Mouse (Mus musculus) T-helper 1 cell (primary cell): ENCODE measurements around the gene Acmsd.

ENCODE experiments used
- in situ Hi-C: fragments of 300-600 bp; cut with MboI, MseI; formaldehyde crosslinking; loops from one replicate; pipeline ENCODE4 v1.15.1; 2025; ENCODE audit warnings: high pct_unique_total_duplicates

Acmsd gene

GRCm38 (mm10) chr1:127729096-127729495 is at the start of gene Acmsd:
TSS of gene Acmsd (plus strand) at chr1:127729413.
- in situ Hi-C loops, result no loop called here

DNA sequence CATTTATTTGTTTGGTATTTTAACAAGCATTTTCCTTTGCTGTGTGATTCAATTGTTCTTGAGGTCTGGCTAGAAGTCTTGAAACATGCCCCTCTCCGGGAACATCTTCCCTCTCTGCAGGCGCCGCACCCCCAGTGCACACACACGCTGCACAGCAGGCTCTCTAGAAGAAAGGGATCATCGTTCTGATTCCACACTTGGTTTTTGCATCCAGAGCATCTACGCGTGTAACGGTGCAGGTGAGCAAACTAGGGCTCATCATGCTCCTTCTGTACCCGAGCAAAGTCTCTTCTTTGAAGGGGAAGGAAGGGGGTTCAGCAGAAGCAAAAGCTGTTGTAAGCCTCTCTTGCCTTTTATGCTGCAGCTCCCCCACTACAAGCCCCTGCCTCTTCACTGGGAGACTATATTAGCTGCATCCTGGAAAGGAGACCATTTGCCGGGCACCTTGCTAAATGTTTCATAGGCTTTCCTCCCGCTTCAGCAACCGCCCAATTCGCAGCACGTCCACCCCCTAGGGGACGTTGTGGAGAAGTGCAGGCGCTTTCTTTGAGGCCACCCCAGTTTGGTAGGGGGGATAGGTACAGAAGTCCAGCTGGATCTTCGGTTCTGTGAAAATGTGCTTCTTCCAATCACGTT is 49.6 kb upstream of the Acmsd start, which contains the start of gene Tmem163:
TSS of gene Tmem163 (minus strand) at position 51 of the 636 bp plus-strand sequence.
- in situ Hi-C loops, result loop anchor here (5.0 to 10.0 kb wide), 2 partner anchors 182 to 345 kb away; no protein-coding TSS in a partner anchor

- in situ Hi-C loops, result no loop called here
Observed at GRCm38 (mm10) chr1:127696533-127696932, 32.7 kb upstream of the Acmsd start.

- in situ Hi-C loops, result no loop called here
Observed at GRCm38 (mm10) chr1:127702187-127702586, 27.0 kb upstream of the Acmsd start.

- in situ Hi-C loops, result no loop called here
Observed at GRCm38 (mm10) chr1:127706269-127706668, 22.9 kb upstream of the Acmsd start.

DNA sequence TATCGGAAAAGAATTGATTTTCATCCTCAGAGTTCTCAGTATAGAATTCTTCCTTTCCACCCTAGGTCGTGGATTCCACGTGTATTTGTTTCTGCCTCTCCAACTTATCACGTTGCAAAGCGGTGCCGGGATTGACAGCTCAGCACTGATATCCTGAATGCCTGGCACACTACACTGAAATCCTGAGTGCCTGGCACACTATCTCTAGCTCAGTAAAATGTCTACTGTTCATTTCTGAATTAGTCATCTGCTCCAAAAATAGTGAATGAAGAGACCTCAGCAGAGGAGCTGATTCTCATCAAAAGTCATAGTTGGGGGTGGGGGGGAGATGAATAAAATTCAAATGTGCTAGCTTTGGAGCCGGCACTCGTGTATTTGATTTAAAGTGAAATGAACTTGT is 12.8 kb upstream of the Acmsd start:
- in situ Hi-C loops, result no loop called here

DNA sequence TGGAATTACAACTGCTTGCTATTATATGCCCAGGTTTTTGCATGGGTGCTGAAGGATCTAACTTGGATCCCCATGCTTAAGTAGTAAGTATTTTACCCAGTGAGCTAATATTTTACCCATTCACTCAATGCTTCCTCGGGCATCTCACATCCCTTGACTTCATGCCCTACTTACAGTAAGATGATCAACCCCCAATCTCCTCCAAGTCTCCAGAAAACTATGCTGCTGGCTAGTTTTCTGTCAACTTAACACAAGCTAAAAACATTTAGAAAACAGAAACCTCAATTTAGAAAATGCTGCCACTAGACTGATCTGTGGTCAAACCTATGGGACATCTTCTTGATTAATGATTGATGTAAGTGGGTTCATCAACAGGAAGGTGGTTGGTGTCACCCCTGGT is 10.9 kb upstream of the Acmsd start:
- in situ Hi-C loops, result no loop called here

GRCm38 (mm10) chr1:127723596-127723995 is 5.6 kb upstream of the Acmsd start:
- in situ Hi-C loops, result no loop called here

GRCm38 (mm10) chr1:127731086-127731485 is 1.9 kb downstream of the Acmsd start:
- in situ Hi-C loops, result no loop called here

DNA sequence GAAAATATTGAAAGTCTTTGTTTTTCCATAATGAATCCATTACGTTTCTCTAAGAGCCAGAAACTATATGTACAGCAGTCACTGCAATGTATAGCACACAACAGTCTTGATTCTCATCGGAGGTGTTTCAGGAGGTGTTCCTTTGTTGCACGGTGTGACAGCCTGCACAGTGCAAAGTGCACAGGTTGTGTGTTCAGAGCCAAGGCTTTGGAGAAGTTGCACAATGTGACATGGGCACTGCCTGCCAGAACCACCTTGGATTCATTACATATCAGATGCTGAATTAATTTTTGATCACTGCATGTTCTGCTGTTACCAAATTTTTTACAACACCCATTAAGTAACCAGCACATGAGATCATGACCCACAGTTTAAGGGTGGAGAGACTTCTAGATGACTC is 3.2 kb downstream of the Acmsd start:
- in situ Hi-C loops, result no loop called here

DNA sequence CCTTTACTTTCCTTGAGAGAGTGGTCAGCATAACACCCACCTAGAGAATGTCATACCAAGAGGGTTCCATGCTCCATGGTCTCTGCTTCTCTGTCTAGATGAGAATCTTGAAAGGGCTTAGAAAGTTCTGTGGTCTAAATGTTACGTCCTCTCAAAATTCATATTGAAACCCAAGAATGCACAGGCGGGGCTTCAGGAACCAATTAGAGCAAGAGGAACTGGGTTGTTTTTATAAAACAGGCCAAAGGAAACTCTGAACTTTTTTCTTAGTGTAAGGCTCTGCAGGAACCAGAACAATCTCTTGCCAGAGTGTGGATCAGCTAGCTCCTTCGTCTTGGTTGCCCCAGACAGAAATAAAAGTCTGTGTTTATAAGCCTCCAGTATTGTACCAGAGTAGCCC is 3.6 kb downstream of the Acmsd start:
- in situ Hi-C loops, result no loop called here

- in situ Hi-C loops, result no loop called here
Observed at GRCm38 (mm10) chr1:127735356-127735755, 6.1 kb downstream of the Acmsd start.

DNA sequence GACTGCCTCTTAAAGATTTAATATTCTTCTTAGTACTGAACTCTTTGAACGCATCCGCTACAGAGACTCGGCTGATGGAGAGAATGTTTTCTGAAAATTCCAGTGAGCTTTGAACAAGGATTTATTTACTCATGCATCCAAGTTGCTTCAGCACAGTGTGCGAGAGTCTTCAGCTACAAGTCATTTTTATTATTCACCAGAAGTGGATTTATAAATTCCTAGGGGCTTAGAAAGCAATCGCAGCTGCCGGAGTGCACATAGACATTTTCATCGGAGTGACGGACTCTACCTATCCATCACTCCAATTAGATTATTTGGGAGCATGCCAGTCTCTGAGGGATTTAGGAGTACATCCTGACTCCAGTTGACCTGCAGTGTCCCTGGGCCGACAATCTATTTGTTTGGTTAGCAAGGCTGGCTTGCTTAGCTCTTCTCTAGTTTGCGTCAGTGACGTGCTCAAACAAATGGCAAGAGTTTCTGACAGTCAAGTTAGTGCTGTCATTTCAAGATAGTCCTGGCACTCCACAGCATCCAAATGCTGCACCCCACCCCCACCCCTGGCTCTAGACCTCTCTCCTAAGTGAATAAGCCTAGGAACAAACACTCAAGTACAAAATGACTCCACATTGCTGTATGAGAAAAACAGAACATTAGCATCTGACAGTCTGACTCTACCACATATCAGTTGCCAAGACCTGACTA is 21.3 kb downstream of the Acmsd start:
- in situ Hi-C loops, result no loop called here

GRCm38 (mm10) chr1:127755806-127756205 is 26.6 kb downstream of the Acmsd start:
- in situ Hi-C loops, result loop anchor here (5.0 kb wide), 1 partner anchor 259 kb away; no protein-coding TSS in a partner anchor

- in situ Hi-C loops, result loop anchor here (5.0 kb wide), 1 partner anchor 259 kb away; no protein-coding TSS in a partner anchor
Observed at GRCm38 (mm10) chr1:127756331-127757163, 27.3 kb downstream of the Acmsd start.

GRCm38 (mm10) chr1:127757164-127757545 is 27.9 kb downstream of the Acmsd start:
- in situ Hi-C loops, result loop anchor here (5.0 kb wide), 1 partner anchor 260 kb away; no protein-coding TSS in a partner anchor

DNA sequence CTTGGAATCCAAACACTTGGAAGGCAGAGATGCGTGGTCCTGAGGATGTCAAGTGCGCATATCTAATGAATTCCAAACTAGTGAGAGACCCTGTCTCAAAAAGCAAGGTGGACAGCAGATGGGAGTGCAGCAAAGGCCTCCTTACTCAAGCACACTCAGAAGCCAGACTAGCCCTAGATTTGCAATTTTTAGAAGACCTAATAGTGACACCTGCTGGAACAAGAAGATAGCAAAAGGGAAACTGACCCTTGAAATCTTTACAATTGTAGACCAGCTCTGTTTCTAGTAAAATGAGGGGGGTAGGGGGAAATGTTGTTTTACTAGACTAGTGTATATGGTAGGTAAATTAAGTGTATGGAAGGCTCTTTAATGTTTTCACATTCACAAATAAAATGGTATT is 36.3 kb downstream of the Acmsd start:
- in situ Hi-C loops, result no loop called here

DNA sequence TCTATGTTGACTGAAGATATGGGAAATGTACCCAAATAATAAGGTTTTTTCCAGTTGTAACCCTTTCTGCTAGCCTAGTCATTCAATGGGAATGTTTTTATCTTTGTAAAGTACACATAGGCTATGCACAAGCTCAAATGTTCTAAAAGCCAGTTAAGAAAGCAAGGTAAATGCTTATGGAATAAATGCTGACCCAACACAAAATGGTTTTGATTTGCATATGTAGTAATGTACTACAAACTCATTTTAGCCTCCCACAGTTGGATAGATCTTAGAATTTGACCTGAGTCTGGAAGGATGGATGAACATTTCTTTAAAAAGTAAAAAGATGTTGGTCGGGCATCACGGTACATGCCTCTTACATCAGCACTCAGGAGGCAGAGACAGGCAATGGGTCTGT is 37.5 kb downstream of the Acmsd start:
- in situ Hi-C loops, result no loop called here

- in situ Hi-C loops, result loop anchor here (10.0 kb wide), 1 partner anchor 568 kb away; the partner anchor contains the start of gene Mgat5
Observed at GRCm38 (mm10) chr1:127773198-127773802, 44.1 kb downstream of the Acmsd start.

DNA sequence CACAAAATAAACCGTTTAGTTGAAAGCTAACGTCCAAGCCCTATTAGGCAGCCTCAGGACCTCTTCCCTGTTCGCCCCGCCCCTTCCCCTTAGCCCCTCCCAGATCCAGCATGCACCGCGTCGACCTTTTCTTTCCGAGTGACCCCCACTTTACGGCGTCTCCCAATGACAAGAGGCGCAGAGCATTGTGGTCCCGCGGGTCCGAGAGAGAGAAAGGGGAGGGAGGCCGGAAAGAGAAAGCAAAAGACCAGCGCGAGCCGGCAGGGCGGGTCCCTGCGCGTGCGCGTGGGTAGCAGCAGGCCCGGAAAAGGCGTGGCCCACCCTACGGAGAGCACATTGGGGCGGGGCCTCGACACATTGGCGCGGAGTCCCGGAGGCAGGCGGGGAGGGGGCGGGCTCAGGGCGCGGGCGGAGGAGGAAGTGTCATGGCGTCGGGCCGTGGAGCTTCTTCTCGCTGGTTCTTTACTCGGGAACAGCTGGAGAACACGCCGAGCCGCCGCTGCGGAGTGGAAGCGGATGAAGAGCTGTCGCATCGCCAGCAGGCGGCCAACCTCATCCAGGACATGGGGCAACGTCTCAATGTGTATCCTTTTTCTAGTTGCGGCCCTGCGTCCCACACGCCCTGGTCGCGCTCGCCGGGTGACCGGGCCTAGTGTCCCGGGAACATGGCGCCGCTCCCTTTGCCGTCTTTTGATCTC is 44.7 kb downstream of the Acmsd start, which contains the start of gene Ccnt2:
TSS of gene Ccnt2 (plus strand) at position 362 of the 698 bp plus-strand sequence.
- in situ Hi-C loops, result loop anchor here (10.0 kb wide), 1 partner anchor 569 kb away; the partner anchor contains the start of gene Mgat5

- in situ Hi-C loops, result loop anchor here (10.0 kb wide), 1 partner anchor 570 kb away; the partner anchor contains the start of gene Mgat5
Observed at GRCm38 (mm10) chr1:127774501-127774880, 45.3 kb downstream of the Acmsd start.
